Mouse (Mus musculus) testis, adult 2 months (tissue): Measurements from ENCODE around the gene Galnt2.

Experiments used
- CTCF ChIP-seq: fragments of 200-500 bp; IDR thresholded peaks from 2 replicates; pipeline ENCODE4 v1.5.1; 2012; ENCODE audit warnings: low read depth, mild to moderate bottlenecking, inconsistent platforms, low read length, moderate library complexity; ENCODE audit not compliant: control insufficient read depth, insufficient read depth, insufficient replicate concordance
- POLR2A ChIP-seq: fragments of 200-500 bp; IDR thresholded peaks from 2 replicates; pipeline ENCODE4 v1.6.1; 2012; ENCODE audit warnings: low read depth, mild to moderate bottlenecking, inconsistent platforms, low read length, moderate library complexity; ENCODE audit not compliant: control insufficient read depth

DNA sequence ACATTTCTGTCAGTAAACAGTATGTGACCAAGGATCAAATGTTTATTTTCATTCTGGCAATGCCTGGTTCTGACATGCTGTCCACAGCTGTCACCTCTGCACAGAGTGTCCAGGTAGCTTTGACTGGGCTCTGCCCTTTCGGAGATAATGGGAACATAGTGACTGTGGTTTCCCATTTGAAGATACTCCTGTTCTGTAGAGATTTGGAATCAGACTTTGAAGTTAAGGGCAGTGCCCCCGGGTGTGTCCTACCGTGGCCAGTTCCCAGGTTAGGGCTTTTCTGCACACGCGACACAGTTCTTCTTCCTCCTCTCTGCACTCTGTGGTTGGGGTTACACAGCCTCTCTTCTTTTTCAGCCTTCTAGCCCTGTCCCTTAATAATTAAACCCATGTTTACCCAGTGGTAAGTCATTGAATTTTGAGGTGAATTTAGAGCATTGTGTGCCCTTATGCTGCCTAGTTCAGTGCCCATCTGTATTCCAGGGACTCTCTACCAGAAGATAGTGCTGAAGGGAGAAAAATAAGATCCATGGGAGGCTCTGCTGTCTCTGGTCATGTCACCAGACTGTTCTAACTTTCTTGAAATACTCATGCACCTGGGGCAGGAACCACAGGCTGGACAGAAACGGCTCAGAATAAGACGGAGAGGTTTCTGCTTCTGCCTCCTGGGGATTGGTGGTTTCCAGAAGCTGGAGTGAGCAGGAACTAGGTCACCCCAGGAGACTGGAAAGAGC is 47.9 kb downstream of the Galnt2 start:
- no peak for TF ChIP-seq POLR2A
- TF ChIP-seq CTCF, result no peak
